Mouse (Mus musculus) MN1 (cell line): ENCODE data around the gene Gm20521.
"Not testable (repeated sequence)": the region's sequence is repeated elsewhere in the genome, so short reads cannot be mapped to it uniquely, and the experiment has no call there.

Experiments
- DNase-seq: peaks from one replicate; pipeline ENCODE4 v3.0.0-alpha.2; 2016; ENCODE audit warnings: low spot score

The Gm20521 gene

DNA sequence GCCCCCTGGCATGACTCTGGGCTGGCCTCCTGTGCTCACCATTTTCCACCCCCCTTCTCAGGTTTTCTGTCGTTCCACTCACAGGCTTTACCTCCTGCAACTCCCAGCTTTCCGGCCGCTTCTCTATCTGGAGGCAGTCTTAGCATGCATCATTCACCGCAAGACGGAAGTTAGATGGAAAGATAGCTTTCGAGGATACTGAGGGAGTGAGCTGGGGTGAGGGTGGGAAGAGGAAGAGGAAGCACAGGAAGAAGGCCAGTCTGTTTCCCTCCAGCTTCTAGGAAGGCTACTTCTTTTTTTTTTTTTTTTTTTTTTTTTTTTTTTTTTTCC is 53.6 kb downstream of the Gm20521 start:
- no peak for DNase-seq

DNA sequence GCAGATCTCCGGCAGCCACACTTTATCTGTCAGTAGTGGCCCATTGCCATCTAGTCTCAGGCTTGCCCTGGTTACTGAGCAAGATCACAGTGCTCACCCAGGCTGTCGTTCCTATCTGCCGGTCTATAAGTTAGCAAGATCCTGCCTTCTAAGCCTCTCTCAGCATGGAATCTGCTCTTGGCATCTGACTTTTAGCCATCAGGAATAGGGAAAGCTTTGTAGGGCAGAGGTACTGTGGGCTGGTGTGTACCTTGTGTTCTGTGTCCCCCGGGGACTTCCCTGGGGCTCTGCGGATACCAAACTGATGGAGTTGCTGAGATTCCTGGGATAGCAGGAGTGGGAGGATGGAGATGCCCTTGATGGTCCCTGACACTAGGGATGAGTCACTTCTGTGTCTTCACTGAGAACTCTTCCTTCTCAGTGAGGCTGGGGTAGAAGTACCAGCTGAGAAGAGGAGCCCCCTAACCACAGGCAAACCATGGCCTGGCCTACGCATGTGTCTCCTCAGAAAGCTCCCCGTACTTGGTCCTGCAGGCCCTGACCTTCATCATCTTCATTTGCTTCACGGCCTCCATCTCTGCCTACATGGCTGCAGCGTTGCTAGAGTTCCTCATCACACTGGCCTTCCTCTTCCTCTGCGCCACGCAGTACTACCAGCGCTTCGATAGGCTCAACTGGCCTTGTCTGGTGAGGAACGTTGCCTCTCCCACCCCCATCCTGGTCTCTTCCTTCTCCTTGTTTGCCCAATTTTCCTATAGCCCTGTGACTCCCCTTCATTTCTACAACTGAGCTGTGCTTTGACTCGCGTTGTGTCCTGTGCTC is 54.3 kb downstream of the Gm20521 start:
- DNase-seq: no peak

DNA sequence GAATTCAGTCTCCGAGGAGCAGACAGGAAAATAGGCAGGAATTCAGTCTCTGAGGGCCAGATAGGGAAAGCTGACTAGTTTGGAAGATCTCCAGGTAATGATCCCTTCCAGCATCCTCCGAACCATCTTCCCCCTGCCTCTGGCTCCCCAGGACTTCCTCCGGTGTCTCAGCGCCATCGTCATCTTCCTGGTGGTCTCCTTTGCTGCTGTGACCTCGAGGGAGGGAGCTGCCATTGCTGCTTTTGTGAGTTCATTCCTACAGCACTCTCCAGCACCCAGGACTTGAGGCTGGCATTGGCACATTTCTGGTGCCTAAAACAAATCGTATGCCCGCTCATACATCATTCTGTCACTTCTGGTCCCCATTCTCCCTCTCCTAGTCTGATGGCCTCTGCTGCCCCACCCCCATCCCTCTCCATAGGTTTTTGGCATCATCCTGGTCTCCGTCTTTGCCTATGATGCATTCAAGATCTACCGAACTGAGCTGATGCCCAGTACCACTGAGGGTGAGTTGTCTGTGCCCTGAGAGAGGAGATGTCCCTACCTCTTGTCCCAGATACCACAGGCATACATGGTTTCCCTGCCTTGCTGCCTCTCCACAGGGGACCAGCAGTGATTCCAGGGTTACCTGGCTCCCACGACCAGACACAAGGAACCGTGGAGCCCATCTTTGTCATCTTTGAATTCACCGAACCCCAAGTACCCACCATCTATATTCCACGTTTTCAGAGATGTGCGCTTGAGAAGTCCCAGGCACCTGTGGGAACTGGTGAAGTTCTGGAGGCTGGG is 55.4 kb downstream of the Gm20521 start:
- no peak for DNase-seq

DNA sequence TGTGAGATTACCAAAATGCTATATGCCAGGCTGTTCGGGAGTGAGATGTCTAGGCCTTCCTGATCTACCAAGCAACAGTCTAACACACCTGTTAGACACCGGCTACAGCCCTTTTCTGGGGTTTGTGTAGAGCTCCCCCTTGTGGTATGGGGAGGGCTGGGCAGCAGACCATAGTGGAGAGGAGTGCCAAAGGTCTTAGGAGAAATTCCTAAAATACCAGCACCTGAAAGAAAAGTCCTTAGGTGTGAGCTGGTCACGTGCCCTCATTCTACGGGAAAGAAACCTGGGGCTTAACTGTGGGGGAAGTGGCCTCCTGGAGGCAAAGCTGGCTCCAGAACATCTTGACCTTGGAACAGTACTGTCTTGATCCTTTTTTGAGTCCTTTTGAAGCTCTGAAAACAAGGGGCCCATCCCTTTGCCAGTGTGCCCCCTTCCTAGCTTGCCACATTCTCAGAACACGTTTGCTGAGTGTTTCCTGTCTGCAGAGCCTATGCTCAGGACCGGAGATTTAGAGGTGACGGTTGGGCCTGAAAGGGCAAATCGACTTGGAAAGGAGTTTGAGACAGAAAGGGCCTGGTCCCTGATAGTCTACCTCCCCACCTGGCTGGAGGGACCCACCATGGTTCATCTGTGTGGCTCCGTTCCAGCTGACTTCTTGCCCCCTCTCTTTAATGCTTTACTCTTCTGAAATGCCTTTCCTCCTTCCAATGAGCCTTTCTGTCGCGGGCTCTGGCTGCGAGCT is 56.4 kb downstream of the Gm20521 start:
- peak; percentile 68 for DNase-seq

DNA sequence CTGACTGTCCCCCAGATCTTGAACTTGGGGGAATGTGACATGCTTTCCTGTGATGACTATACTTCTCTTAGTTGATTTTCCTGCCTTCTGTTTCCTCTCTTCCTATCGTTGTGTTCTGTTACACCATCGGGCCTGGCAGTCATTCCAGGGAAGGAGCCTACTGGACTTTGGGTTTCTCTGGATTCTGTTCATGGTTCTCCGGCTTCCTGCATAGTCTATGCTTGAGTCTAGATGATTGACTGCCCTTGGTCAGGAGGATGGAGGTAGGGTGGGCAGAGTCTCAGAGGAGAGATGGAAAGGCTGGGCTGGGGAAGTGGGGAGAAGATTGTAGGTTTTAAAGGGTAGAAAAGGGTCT is 56.9 kb downstream of the Gm20521 start:
- no peak for DNase-seq

DNA sequence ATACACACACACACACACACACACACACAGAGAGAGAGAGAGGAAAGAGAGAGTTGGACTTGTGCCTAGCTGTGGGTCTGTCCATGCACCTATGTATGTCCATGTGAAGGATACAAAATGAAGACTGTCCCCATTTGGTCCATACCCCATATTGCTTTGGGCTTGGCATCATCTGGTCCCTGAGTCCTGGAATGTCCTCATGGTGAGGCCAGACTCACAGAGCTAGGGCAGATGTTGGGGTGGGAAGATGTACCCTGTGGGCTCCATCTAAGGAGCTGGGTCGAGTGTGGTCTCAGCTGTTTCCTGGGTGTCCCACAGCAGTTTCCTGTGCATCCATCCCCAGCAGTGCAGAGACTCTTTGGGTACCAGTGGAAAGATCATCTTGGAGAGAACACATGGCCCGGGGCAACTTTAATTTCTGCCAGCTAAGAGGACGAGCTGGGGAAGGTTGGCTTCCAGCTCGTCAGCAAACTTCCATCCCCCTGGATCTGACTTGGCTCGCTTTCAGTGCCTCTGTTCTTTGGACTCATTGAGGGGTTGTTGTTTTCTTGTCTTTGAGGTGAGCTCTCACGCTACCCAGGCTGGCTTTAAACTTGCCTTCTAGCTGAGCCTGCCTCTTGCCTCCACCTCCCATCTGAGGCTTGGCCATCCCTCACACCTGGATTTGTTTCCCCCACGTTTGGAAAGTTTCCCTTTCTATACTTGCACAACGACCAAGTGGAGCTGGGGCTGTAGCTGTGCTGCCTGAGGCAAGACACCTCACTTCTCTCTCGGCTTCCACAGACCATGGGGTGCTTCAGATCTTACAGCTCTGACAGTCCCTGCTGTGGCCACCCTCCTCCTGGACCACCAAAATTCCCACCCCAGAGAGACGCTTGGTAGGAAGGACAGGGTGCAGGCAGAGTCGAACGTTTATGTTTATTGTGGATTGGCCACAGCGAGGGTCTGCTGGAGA is 58.1 kb downstream of the Gm20521 start:
- DNase-seq: no peak

DNA sequence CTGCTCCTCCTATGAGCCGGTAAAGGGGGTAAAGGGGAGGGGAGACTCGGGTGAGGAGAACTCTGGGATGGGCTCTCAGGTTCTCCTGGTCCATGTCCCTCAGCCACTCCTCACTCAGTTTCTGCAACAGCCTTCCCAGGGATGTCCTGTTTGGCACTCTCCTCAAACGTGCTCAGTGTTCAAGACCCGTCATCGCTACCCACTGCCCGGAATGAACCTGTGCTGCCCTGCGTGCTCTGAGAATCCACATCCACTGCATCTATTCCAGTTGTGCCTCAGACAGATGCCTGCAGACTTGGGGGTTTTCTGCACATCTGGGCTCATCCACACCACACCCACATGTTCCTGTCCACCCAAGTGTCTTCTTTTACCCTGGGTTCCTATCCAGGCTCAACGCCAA is 59.2 kb downstream of the Gm20521 start:
- no peak for DNase-seq

DNA sequence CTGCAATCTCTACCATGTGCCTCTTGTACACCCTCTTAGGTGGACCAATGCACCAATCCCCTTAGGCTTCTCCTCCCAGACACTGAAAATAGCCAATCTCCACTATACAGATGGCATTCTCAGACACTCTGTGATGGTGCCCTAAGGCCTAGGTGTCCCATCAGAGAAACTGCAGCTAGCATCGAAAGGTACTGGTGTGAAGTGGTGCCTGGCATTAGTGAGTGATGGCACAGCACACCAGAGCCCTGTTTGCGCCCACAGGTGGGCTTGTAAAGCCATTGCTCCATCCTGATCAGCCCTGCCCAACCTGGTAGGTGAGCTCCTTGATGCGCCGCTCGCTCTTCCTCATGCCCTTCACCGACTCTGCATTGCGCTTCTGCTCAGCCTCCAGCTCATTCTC is 60.7 kb downstream of the Gm20521 start:
- no peak for DNase-seq

DNA sequence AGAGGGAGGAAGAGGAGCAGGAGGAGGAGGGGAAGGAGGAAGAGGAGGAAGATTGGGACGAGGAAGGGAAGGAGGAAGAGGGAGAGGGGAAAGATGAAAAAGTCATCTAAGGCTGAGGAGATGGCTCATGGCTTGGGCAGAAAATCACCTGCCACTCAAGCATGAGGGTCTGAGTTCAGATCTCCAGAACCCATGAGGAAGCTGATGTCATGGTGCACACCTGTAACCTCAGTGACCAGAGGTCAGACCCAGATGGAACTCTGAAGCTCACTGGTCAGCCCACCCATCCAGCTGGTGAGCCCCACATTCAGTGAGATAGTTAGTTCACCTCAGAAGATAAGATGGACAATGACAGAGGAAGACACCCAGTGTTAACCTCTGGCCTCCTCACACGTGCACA is 61.7 kb downstream of the Gm20521 start:
- no peak for DNase-seq

DNA sequence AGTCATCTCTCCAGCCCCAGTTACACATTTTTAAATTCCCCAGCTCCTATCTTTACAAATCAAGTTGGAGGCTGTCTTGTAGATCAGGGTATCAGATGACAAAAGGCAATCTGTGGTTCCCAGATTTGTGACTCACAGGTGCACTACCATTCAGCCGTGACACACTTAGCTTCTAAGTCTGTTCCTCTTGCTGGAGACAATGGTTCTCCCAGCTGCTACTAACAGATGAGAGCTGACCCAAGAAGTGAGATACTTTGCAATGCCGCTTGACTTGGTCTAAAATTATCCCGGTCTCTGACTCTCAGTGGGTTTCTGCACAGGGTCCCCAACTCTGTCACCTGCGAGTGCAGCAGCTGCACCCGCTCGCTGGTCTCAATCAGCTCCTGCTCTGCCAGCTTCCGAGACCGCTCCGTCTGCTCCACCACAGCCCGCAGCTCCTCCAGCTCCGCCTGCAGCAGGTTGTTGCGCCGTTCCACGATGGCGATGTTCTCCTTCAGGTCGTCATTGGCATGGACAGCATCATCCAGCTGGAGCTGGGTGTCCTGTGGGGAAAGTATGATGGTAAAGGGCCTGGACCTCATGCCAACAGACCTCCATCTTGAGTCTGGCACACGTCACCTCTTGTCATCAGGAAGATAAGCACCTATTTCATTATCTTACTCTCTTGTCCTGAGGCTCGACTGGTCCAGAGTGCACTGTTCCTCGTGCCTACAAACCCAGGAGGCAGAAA is 62.9 kb downstream of the Gm20521 start:
- DNase-seq: no peak

DNA sequence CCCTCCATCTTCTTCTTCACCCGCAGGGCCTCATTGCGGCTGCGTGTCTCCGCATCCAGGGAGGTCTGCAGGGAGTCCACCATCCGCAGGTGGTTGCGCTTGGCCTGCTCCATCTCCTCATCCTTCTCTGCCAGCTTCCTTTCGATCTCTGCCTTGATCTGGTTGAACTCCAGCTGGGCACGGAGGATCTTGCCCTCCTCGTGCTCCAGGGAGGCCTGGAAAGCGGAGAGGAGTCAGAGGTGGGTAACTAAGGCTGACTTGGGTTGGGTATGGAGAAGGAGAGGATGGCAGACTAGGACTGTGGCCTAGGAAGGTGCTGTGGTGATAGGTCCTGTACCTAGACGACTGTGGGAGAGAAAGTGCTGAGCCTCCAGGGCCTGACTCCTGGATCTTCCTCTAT is 63.8 kb downstream of the Gm20521 start:
- not testable (repeated sequence) for DNase-seq
